Mouse (Mus musculus) thymus, adult 2 months (tissue): Measurements from ENCODE around the gene Atad3a.
"Not testable (repeated sequence)": the region's sequence is repeated elsewhere in the genome, so short reads cannot be mapped to it uniquely, and the experiment has no call there.

Experiments
- CTCF ChIP-seq: fragments of 200-500 bp; IDR thresholded peaks from 2 replicates; pipeline ENCODE4 v1.5.1; 2012; ENCODE audit warnings: mild to moderate bottlenecking, control low read depth, low read length, moderate library complexity, borderline replicate concordance; ENCODE audit not compliant: control insufficient read depth, poor library complexity, insufficient read depth; ENCODE audit errors: extremely low read depth
- POLR2A ChIP-seq: fragments of 200-500 bp; IDR thresholded peaks from 2 replicates; pipeline ENCODE4 v1.6.1; 2012; ENCODE audit warnings: mild to moderate bottlenecking, low read length, control low read depth, moderate library complexity; ENCODE audit not compliant: control insufficient read depth, poor library complexity, insufficient read depth; ENCODE audit errors: extremely low read depth

DNA sequence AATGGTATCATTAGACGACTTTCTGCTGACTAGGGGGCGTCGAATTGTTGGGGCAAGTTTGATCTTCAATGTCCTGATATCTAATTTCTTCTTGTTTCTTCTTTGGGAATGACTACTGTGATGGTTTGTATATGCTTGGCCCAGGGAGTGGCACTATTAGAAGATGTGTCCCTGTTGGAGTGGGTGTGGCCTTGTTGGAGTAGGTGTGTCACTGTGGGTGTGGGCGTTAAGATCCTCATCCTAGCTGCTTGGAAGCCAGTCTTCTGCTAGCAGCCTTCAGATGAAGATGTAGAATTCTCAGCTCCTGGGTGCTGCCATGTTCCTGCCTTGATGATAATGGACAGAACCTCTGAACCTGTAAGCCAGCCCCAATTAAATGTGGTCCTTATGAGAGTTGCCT lies 27.9 kb upstream of the Atad3a start:
- TF ChIP-seq CTCF, POLR2A: not testable (repeated sequence)
